Mouse (Mus musculus): Measurements from ENCODE around the gene Ilkap.

DNA sequence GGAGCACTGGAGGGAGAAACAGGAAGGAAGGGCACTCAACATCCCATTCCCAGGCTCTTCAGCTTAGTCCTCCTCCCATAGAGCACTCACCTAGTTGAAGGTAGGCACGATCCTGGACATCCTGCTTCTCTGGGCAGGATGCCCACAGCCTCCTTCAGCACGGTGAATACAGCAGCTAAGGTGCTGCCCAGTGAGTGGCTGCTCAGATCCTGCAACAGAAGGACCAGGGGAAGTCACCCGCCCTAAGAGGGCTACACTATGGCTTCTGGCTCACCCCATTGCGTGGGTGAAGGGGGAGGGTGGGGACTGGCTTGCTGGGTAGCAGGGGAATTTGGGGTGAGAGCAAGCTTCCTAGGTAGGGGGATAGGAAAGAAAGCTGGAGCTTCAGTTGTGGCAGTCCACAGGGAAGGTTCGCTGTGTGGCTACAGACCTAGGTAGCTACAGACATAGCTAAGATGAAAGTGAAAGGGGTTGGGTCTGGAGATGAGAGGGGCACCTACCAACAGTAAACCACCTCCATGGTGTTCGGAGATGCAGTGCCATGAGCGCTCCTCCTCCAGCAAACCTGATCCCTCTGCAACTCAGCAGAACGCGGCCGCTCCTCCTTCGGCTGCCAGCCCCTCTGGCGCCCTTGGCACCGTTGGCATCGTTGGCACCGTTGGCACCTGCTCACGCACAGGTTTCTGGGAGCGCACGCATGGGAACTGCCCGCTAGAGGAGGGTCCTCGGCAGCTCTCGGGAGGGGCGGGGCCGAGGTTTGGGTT is 7.0 kb upstream of the Ilkap start:
- no peak for TF ChIP-seq POLR2A (IDR thresholded peaks at IDR 0.05; ENCODE audit: insufficient read depth, low read depth, low read length)
- TF ChIP-seq CTCF (IDR thresholded peaks at IDR 0.05), result no peak

Measured in heart, adult 2 months (tissue).